Mouse (Mus musculus) ovary, postnatal 10 days (tissue): Measurements from ENCODE around the gene H2afx.
"Not testable (repeated sequence)": the region's sequence is repeated elsewhere in the genome, so short reads cannot be mapped to it uniquely, and the experiment has no call there.

Experiments
- DNase-seq: peaks from one replicate; pipeline ENCODE4 v3.0.0; 2022; ENCODE audit warnings: low spot score

H2afx gene

DNA sequence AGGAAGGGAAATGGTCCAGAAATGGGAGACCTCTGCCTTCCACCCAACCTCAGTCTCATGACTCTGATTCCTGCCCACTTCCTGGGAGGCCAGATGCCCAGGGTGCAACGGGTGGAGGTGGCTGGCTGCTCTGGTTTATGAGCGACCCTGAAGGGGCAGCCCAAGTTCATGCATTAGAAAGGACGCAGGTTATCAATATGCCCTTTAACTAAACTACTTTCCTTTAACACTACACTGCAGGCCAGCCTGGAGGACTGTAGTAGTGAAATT lies 15.7 kb upstream of the H2afx start:
- no peak for DNase-seq

DNA sequence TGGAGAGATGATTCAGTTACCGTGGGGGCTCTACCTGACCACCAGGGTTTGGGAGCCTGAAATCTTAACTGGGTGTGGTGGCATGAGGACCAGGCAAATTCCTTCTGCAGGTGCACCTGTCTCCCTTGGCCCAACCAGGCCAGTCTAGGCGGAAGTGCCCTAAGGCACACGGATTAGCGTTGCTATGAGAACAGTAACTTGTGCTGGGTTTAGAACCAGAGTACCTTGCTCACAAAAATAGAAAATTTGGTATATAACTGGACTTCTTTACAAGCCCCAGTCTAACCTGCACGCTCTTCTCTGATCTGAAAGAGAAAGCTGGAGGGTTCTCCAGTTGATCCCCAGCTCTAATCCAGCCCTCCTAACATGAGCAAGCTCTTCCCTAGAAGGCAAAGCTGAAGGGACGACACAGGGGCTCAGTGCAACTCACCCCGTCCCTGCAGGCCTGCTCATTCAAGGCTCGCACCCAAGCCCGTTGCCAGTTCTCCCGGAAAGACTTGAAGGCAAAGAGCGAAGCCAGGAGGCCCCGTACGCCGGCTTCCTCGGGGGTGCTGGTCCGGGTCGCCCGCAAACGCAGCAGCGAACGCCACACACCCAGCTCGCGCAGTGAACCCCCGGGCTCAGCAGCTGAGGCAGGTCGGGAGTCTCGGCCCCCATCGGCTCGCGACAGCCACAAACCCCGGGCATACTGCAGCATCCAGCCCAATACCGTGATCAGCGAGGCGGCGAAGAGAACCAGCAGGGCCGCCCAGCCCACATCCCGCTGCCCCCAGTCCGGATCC lies 15.2 kb upstream of the H2afx start:
- no peak for DNase-seq

DNA sequence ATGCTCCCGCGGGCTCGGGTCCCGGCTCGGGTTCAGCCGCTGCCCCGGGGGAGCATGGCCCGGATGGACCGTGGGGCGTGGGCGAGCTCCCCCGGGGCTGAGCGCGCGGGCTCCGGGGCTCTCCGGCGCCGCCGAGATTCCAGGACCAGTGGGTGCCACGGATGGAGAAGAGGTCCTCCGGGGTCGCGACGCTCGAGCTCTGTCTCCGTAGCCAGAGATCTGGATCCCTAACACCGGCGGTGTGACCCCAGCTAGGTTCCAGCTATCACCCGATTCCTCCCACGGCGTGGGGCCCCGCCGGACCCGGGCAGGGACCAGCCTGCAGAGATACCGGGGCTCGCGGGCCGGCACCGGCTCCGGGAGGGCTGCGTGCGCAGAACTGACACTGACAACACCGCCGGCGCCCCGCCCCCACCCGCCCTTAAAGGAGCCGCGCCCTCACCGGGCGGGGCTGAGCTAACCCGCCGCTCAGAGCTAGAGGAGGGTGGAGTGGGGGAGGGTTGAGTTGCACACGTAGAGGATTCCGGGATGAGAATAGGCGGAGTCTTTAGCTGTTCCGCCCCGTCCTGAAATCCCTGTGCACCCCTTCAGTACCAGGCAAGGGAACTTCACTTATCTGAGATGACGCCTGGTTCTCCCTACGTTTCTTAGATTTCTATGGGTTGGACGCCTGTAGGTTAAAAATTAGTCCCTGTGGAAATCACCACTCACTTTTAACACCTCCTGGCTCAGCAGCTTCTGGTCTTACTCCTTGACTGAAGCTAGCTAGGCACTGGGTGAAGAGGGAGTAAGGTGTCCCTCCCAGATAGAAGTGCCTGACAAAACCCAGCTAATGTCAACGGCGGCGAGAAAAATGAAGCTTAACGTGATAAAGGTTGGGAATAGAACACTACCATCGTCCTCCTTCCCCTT lies 14.4 kb upstream of the H2afx start, which contains the start of gene C2cd2l:
C2cd2l (minus strand) TSS at position 399 of the 912 bp plus-strand sequence.
- peak; percentile 59 for DNase-seq

DNA sequence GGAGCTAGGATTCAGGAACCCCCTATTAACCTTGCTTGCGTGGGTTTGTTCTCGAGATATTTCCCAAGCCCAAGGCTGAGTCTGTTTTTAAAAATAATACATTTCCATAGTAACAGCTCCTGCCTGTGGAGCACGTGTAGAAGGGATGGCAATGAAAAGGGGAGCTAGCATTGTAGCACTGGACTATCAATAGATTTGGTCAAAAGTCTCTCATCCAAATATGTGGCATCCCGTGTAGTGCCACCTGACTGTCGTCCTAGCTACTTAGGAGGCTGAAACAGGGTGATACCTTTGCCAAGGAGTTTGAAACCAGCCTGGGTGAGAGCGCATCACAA lies 13.7 kb upstream of the H2afx start:
- no peak for DNase-seq

DNA sequence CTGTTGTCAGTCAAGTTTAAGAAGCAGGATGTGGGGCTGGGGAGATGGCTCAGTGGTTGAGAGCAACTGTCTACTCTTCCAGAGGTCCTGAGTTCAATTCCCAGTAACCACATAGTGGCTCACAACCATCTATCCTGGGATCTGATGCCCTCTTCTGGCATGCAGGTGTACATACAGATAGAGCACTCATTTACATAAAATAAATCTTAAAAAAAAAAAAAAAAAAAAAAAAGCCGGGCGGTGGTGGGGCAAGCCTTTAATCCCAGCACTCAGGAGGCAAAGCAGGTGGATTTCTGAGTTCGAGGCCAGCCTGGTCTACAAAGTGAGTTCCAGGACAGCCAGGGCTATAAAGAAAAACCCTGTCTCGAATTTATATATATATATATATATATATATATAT lies 10.8 kb upstream of the H2afx start:
- DNase-seq, result not testable (repeated sequence)

DNA sequence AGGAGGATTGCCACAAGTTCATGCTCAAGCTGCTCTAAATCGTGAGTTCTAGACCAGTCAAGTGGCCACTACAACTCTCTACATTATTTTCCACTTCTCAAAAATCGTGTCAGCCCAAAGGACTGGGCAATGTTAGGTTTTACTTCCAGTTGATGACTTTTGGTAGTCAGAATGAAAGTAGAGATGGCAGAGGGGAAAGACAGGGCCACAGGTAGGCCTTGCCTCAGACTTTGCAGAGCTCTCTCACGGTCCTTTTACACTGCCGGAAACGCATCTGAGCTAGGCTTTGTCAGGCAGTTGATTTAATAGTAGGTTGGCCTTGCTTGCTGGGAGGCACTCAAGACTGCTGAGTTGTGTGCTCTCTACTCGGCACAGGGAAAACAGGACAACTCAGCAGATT lies 10.3 kb upstream of the H2afx start:
- no peak for DNase-seq

DNA sequence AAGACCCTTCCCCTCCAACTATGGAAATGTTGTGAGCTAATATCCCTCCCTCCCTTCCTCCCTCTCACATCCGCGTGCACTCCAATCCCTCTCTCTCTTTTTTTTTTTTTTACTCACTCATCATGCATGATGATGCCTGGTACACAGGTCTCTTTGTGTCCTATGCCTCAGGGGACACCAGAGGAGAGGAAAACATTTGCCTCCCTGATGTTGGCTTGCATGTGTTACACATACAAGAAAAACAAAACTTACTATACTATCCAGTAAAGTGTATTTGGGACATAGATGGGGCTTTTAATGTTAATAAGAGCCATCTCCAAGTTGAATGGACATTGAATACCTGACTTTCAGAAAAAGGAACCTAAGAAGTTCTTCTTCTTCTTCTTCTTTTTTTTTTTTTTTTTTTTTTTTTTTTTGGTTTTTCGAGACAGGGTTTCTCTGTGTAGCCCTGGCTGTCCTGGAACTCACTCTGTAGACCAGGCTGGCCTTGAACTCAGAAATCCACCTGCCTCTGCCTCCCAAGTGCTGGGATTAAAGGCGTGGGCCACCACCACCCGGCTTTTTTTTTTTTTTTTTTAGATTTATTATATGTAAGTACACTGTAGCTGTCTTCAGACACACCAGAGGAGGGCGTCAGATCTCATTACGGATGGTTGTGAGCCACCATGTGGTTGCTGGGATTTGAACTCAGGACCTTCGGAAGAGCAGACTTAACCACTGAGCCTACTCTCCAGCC lies 9.3 kb upstream of the H2afx start:
- DNase-seq, result not testable (repeated sequence)

DNA sequence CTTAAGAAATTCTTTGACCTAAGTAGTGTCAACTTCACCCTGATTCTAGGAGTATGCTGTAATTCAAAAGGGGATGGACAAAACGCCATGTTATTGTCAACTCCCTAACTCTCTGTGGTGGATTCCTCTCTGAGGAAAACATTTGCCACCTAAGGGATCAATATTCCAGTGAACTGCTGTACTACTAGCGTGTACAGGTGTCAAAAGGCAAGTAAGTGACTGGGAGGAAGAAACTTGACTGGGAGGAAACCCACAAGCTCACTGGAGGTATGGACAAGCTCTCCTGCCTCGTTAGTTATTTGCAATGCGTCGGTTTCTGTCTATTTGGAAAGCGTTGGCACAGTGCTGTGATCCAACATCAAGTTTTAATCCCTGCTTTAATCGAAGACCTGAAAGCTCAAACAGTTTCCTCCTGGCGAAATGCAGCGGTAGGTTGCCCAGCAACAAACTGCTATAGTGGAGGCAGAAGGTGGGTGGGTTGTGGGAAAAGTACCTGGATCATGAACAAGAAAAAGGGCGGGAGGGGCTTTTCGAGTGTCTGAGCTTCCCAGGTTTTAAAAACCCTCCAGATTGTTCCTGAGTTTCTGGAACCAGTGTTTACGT lies 8.6 kb upstream of the H2afx start, which contains the start of gene Dpagt1:
Dpagt1 (plus strand) TSS at position 252 of the 603 bp plus-strand sequence.
- no peak for DNase-seq

DNA sequence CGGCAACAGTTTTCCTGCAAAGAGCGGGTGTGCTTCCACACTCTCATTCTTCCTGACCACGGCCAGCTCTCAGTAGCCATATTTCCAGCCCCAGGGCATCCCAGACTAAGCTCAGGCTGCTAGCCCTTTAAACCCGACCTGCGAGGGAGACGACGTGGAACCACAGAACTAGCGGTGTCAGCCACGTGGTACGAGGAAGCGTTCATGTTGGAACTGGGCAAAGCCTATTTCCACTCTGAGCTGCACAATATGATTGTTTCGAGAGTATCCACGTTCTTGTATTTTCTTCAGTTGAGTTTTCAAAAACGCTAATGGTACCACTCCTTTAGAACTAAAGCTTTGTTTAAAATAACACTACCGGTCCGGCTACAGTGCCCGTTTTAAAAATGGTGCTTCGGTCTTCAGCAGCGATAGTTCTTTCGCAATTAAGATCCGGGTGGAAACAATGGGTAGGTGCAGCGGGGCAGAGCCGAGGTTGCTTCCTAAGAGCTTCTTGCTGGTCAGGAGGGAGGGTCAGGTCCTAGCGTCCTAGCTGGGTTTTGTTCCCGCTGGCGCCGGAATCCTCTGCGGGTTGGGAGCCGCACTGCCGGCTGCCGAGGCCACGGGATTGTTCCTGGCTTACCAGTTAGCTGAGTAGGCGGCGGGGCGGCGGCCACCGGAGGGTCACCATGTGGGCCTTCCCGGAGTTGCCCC lies 8.0 kb upstream of the H2afx start:
- DNase-seq, result peak; percentile 58

DNA sequence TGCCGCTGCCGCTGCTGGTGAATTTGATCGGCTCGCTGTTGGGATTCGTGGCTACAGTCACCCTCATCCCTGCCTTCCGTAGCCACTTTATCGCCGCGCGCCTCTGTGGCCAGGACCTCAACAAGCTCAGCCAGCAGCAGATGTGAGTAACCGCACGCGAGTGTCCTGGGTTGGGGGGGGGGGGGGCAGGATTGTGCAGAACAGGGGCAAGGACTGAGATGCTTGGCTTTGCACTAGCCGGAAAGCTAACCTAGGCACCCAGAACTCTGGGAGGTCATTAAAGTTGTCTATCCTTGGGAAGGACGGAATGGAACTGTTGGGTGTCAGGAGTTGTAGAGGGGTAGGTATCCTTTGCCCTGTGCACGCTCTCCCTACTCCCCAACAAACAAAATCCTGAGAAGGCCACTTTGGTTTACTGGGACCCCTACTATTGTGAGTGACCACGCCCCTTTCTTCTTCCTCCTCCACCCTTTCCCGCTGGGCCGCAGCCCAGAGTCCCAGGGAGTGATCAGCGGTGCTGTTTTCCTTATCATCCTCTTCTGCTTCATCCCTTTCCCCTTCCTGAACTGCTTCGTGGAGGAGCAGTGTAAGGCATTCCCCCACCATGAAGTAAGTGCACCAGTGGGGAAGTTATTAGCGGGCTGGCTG lies 7.3 kb upstream of the H2afx start:
- no peak for DNase-seq

DNA sequence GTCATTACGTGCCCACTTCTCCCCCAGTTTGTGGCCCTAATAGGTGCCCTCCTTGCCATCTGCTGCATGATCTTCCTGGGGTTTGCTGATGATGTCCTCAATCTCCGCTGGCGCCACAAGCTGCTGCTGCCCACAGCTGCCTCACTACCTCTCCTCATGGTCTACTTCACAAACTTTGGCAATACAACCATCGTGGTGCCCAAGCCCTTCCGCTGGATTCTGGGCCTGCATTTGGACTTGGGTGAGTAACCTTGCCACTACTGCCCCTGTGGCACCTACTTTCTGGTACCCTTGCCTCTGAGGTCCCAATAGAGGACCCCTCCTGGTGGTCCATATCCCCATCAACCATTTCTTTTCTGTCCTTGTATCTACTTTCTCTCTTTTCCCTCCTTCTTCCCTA lies 6.6 kb upstream of the H2afx start:
- no peak for DNase-seq

DNA sequence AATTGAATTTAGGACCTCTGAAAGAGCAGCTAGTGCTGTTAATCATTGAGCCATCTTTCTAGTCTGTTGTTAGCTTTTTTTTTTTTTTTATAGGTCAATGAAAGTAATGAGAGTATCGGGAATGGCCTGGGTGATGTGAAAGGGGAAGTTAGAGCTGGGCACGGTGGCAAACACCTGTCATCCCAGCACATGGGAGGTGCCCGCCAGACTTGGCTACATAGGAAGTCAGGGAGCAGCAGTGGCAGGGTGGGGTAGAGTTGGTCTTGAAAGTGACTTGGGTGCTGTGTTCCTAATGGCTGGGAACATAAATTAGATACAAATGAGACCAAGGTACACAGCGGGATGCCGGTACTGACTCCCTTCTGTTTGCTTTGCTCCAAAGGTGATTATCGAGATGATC lies 3.8 kb upstream of the H2afx start:
- no peak for DNase-seq

DNA sequence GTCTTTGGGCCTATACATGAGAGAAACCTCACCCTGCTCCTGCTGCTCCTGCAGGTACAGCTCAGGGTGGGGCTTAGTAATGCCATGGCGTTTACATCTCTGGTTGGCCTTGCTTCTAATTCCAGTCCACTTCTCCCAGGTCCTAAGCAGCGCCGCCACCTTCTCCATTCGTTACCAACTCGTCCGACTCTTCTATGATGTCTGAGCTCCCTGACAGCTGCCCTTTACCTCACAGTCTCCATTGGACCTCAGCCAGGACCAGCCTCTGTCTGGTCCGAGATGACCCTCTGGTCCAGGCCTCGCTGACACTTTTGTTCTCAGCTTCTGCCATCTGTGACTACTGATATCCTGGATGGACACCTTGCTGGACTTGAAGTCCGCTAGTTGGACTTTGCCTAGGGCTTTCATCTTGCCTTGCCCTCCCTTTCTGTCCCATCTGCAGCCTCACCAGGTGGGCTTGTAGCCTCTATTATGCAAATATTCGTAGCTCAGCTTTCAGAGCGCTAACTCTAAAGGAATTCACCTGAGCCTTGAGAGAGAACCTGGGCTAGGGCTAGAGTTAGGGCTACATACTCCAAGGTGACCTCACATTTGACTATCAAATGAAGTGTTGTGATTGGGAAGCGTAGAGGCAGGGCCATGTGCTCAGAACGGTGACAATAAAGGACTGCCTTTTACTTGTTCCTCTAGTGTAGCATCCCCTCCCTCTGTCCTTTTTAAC lies 1.4 kb upstream of the H2afx start:
- DNase-seq, result no peak

DNA sequence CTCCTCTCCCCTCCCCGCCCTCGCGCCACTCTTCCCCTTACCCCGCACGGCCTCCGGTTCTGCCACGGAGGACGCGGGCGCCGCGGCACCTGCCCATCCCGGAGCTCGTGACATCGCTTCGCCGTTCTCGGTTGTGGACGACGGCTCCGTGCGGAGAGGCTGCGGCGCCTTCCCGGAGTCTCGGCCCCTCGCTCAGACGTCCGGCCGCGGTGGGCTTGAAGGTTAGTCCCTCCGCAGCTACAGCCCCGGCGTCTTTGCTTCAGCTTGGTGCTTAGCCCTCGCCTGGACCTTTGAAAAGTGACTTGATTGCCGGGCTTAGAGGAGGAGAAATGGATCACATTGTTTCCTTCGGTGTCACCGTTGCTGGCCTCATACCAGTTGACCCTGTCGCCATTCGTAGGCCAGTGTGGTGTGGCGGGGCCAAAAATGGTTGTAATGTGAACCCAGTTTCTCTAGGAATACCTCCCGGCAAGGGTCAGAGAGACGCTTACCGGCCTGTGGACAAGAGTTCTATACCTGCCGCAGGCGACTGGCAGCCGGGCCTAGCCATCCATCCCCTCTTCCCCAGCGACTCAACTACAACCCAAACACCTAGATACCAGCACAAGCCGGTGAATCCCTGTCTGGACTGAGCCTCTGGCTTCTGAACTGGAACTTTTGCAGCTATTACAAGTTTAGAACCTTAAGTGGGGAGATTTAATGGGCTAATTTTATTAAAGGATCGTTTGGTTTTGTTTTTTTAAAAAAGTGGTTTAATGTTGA lies 1.0 kb downstream of the H2afx start:
- no peak for DNase-seq

DNA sequence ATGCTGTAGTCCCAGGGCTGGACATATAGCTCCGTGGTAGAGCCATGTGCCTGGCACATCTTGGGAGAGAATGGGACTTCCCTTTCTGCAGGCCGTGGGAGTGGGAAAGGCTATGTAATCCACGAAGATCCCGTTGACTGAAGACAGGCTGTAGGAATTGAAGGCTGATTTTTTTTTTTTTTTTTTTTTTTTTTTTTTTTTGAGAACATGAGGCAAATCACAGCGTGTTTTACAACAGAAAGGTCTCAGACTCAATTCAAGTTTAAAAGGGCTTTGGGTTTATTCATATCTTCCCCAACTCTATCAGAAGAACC lies 1.6 kb downstream of the H2afx start:
- DNase-seq, result no peak

DNA sequence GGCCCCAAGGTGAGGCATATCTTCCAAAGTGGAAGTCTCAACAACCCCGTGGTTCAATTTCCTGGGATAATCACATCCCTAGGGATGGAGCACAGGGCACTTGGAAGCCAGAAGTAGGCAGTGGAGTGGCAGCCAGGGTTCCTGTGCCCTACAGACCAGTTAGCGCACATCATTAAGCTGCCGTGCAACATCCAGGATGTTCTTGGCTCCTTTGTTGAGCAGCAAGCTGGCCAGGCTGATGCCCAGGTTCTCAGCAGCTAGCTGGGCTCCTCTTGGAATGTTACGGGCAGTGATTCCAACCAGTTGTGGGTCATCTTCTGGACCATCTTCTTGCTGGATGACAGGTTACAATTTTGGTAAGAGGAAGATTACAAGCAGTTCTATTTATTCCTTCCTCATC lies 2.0 kb downstream of the H2afx start:
- DNase-seq, result not testable (repeated sequence)

DNA sequence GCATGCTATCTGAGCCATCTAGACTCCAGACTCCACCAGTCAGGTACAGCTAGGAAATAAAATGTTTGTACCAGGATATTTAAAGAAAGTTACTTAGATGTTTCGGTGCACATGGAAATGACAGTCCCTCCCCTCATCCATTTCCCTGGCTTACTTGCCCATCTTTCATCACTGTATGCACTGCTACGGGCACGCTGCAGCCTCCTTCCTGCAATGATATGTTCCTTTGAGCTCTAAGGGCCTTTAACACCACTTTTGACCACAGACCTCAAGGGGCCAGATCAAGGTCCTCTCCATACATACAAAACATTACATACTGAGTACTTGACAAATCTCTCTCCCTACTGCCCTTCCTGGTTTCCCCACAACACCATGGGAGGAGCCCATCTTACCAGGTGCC lies 2.5 kb downstream of the H2afx start:
- DNase-seq, result no peak

DNA sequence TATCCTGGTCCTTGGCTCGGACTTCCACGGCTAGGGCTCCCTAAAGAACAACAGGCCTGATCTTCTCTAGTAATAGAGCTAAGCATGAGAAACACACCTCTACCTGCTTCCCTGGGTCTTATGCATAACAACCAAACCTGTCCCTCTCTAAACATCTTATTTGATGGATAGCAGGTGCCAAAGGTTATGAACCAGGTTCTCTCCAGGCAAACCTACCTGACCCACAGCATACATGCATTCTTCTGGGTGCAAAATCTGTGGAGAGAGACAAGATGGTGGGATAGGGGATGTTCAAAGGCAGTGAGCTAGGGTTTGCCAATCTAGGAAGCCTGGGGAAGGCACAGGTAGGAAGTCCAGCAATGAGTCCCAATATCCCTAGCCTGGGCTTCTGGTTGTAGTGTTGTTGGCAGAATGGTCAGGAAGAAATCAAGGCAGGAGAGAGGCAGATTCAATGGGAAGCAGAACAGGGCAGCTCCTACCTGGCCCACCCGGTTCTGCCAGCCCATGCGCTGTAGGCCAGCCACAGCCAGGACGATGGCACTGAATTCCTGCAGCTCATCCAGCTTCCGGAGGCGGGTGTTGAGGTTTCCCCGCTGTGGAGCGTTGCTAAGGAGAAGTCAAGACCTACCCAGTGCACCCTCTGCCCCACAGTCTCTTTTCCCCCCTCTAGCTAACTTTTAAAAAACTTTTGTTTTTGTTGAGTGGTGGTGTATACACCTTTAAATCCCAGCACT lies 3.1 kb downstream of the H2afx start:
- DNase-seq, result no peak

DNA sequence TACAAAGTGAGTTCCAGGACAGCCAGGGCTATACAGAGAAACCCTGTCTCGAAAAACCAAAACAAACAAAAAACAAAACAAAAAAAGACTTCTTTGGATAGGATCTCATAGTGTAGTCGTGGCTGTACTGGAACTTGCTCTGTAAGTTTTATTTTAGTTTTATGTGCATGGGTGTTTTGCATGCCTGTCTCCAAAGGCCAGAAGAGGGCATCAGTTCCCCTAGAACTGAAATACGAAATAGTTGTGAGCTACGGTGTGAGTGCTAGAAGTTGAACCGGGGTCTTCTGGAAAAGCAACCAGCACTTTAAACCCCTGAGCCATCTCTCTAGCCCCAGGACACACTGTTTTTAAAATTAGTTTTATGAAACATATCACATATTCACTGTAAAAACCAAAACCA lies 4.1 kb downstream of the H2afx start:
- DNase-seq, result no peak
